Mouse (Mus musculus) heart, postnatal 0 days (tissue): ENCODE measurements around the gene Rspo3. TPM values are rescaled to one million over a fixed set of nuclear protein-coding genes. Genes with fewer than 3 reads are reported as not detected.

Source experiments
- ATAC-seq: fragments of 200-750 bp; cut with Nextera tagmentation; 2 replicates; pipeline ENCODE4 v1.8.0; 2017; ENCODE audit warnings: low read depth, moderate number of reproducible peaks, moderate library complexity; ENCODE audit not compliant: insufficient read depth
- DNase-seq: peaks from one replicate; pipeline ENCODE4 v3.0.0-alpha.2; 2016; ENCODE audit warnings: low spot score
- H3K27ac ChIP-seq: fragments of 300-500 bp; sonication (generic); 2 replicates; pipeline ENCODE4 v1.5.1; 2014; ENCODE audit warnings: low read depth, mild to moderate bottlenecking
- H3K27me3 ChIP-seq: fragments of 300-500 bp; sonication (generic); 2 replicates; pipeline ENCODE4 v1.6.1; 2014; ENCODE audit warnings: low read length, mixed read lengths; ENCODE audit not compliant: control insufficient read depth, insufficient read depth
- H3K36me3 ChIP-seq: fragments of 300-500 bp; sonication (generic); replicated peaks from 2 replicates; pipeline ENCODE4 v1.6.1; 2014; ENCODE audit warnings: low read length, mixed read lengths; ENCODE audit not compliant: control insufficient read depth, insufficient read depth
- H3K4me1 ChIP-seq: fragments of 300-500 bp; sonication (generic); 2 replicates; pipeline ENCODE4 v1.6.1; 2014; ENCODE audit warnings: antibody characterized with exemption; ENCODE audit not compliant: control insufficient read depth, insufficient read depth
- H3K4me2 ChIP-seq: fragments of 300-500 bp; sonication (generic); 2 replicates; pipeline ENCODE4 v1.6.1; 2014; ENCODE audit warnings: low read depth, mild to moderate bottlenecking, low read length, moderate library complexity
- H3K4me3 ChIP-seq: fragments of 300-500 bp; sonication (generic); 2 replicates; pipeline ENCODE4 v1.5.1; 2014; ENCODE audit warnings: low read depth, low read length
- H3K9ac ChIP-seq: fragments of 300-500 bp; sonication (generic); replicated peaks from 2 replicates; pipeline ENCODE4 v1.6.1; 2014; ENCODE audit warnings: low read depth, low read length, mixed read lengths
- H3K9me3 ChIP-seq: fragments of 300-500 bp; sonication (generic); replicated peaks from 2 replicates; pipeline ENCODE4 v1.6.1; 2016; ENCODE audit warnings: low read length; ENCODE audit not compliant: control insufficient read depth
- CTCF ChIP-seq: IDR thresholded peaks from 2 replicates; pipeline ENCODE4 v1.5.1; 2016; ENCODE audit warnings: antibody characterized with exemption, control low read depth, low read depth
- EP300 ChIP-seq: IDR thresholded peaks from 2 replicates; pipeline ENCODE4 v1.6.1; 2016; ENCODE audit warnings: antibody characterized with exemption, low read depth
- whole genome bisulfite sequencing: fragments of 180-500 bp; shearing (Covaris S2); extraction: QIAGEN DNeasy Blood & Tissue Kit; methylation state at CpG from one replicate; pipeline ENCODE4 v1.1.7; 2014; 5-methylcytosine and 5-hydroxymethylcytosine counted together
- polyA plus RNA-seq: library from polyadenylated mRNA; unstranded; fragments of >200 nt; fragmentation: Nextera tagmentation; extraction: Ambion mirVana; gene quantifications from 2 replicates; pipeline ENCODE4 v1.2.1, GENCODE M21; 2015
- total RNA-seq: library from RNA; depleted of rRNA; stranded (reverse); fragments of >200 nt; gene quantifications from 2 replicates; pipeline ENCODE4 v1.2.3, GENCODE M21; 2014; ENCODE audit warnings: low replicate concordance

The Rspo3 gene
- total and polyA plus RNA-seq, 2 experiments from 2014 or later, result 0.15 to 1.1 TPM

DNA sequence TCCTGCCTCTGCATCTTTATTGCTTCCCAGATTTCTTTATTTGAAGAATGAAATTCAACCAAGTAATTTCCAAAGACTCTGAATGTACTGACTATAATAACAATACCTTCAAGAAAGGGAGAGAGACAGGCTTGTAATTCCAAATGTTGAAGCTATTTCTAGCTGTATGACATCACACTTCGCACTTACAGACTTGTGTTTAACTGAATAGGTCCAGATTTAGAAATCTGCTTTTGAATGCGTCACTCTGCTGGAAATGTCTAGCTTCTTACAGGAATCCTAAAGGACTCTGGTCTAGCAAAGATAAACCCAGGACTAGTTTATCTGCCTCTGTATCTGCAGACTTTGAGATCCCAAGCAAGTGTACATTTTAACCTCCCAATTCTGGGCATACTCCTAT, 3.8 kb upstream of the Rspo3 start:
- no peaks in the 10 kb centered on the region for H3K36me3 ChIP-seq
- ATAC-seq (no peak), DNase-seq (no peak)
- TF ChIP-seq EP300, result no peak
- TF ChIP-seq CTCF, result no peak
- H3K4me2 ChIP-seq, result no peak overlapping the region
- H3K27ac ChIP-seq, result no peak overlapping the region
- no peaks in the 10 kb centered on the region for H3K9me3 ChIP-seq
- H3K9ac ChIP-seq, result no peak overlapping the region
- 16% methylated on average over 2 of the region's 2 CpGs for WGBS
- H3K4me3 ChIP-seq, result no peak overlapping the region
- peaks cover 12% of the 10 kb centered on the region for H3K27me3 ChIP-seq
- peaks cover under 1% of the 10 kb centered on the region for H3K4me1 ChIP-seq

DNA sequence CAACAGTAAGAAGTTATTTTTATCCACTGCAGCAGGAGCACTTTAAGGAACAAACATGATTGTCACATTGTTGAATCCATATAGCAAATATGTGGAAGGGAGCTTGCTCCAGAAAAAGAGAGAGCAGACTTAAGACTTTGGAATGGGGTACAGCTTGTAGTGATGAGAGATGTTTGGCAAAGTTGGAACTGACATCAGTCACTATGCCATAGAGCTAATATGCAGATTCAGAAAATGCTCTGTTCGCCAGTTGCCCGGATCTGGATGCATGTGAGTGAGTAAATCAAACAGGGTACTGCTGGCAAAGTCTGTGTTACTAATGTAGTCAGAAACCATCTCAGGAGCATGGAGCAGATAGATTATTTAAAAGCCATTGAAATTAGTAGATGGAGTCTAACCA, 3.1 kb upstream of the Rspo3 start:
- Histone ChIP-seq H3K9me3 (no peaks in the 10 kb centered on the region), H3K9ac (no peak overlapping the region), H3K36me3 (no peaks in the 10 kb centered on the region), H3K4me2 (no peak overlapping the region), H3K4me3 (no peak overlapping the region), H3K4me1 (peaks cover 6% of the 10 kb centered on the region), H3K27me3 (peaks cover 19% of the 10 kb centered on the region), H3K27ac (no peak overlapping the region)
- DNase-seq (no peak), ATAC-seq (no peak)
- no peak for TF ChIP-seq EP300
- TF ChIP-seq CTCF, result no peak
- WGBS, result 38% methylated on average over 2 of the region's 2 CpGs

DNA sequence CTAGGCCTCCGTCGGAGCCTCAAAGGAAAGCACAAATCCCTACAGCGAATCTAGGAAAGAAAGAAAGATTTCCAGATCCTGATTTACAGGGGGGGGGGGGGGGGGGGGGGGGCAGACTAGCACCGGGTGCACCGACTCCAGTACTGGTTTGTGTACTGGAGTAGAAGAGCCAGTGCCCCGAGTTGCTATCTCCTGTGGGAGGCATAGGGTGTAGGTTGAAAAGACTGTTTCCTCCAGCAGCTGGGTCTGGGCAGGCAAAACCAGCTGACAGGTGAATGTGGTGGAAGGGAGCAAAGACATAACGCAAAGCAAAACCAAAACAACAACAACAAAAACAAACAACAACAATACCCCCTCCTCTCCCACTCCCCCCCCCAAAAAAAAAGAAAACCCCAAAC, 838 bp downstream of the Rspo3 start:
- TF ChIP-seq EP300 (no peak), CTCF (no peak)
- H3K27me3 ChIP-seq, result peaks cover 28% of the 10 kb centered on the region
- no peak for ATAC-seq
- H3K36me3 ChIP-seq, result no peaks in the 10 kb centered on the region
- H3K4me1 ChIP-seq, result peaks cover 11% of the 10 kb centered on the region
- WGBS, result under 1% methylated on average over 7 of the region's 7 CpGs
- H3K27ac ChIP-seq, result no peak overlapping the region
- H3K4me2 ChIP-seq, result peak overlapping the region; percentile 86
- peak overlapping the region; percentile 59 for H3K4me3 ChIP-seq
- DNase-seq, result no peak
- H3K9me3 ChIP-seq, result no peaks in the 10 kb centered on the region
- H3K9ac ChIP-seq, result no peak overlapping the region

DNA sequence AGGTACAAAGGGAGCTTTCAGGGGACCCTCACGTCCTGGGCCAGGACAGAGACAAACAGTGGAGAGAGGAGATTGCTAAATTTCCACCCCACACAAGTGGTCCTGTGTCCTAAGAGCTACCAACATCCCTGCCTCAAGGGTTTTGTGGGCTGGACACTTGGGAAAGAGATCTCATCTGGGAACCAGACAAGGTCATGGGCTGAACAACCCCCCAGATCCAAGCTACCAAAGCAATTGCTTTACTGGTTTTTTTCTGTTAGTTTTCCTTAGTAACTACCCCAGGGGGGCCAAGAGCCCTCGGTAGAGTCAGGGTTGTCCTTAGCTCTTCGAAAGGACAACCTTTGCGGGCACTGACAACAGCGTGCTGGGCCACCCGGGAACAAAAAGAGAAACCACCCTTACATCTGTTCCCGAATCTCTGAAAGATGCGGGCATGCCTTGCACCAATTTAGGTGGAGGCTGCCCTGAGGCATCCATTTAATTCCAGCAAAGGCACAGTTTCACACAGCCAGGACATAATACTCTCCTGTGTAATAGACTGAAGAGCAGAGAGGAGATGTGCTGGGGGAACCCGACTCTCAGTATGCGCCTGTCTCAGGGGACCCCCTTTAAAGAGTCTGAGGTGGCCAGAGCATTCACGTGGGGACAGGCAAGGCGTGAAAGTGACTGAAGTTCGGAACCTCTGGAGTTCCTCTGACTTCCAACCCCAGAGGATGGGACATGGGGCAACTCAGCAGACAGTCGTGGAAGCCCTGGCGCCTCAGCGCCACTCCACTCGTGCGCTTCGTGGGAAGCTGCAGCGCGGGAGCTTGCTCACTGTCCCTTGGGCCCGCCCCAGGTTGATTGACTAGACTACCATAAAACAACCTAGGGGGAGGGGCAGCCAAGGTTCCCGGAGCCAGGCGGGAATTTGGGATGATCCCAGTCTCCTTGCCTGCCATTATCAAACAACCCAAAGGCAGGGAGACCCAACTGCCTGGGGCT, 1.5 kb downstream of the Rspo3 start:
- H3K4me1 ChIP-seq, result peaks cover 11% of the 10 kb centered on the region
- ATAC-seq, result no peak
- peak overlapping the region; percentile 86 for H3K4me2 ChIP-seq
- no peak overlapping the region for H3K27ac ChIP-seq
- H3K4me3 ChIP-seq, result peak overlapping the region; percentile 59
- H3K36me3 ChIP-seq, result no peaks in the 10 kb centered on the region
- TF ChIP-seq CTCF (no peak), EP300 (no peak)
- H3K9ac ChIP-seq, result no peak overlapping the region
- no peak for DNase-seq
- H3K9me3 ChIP-seq, result no peaks in the 10 kb centered on the region
- peaks cover 28% of the 10 kb centered on the region for H3K27me3 ChIP-seq
- WGBS, result 1% methylated on average over 24 of the region's 24 CpGs

DNA sequence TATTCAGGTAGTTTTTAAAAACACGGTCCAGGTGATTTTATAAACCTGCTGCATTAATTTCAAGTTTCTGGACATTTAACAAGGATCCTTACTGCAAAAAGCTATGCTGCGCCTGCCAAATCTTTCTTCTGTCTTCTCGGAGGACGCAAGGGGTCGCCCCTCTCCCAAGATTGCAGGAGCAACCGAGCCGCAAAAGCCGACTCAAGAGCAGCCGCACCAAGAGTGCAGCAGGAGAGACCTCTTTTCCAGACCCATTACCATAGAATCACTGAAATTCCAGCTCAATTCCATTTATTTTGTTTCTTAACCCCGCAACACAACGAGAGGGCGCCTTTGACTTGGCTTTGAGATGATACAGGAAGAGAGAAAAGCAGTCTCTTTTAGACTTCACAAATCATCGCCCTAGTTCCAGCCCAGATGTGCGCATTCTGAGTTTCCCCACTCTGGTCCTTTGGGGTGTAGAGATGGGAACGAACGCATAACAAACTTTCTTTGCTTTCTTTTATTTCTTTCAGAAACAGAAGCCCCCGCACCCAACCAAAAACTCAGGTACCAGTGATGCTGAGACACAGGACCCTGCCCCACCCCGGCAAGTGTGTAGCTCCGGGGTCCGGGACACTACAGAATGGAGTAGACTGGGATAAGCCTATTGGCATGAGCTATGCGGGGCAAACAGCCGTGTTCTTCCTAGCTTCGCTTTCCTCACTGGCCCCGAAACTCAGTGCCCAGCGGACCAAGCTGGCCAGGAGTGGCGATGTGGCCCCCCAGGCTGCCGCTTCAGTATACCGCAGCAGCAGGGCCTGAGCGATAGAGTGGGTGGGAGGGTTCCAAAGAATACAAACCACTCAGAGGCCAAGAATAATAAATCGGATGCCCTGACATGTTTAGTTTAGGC, 2.6 kb downstream of the Rspo3 start:
- Histone ChIP-seq H3K36me3 (no peaks in the 10 kb centered on the region), H3K9ac (0 out of 2 replicates have a peak overlapping the region, but pooled peaks have one; percentile 19), H3K9me3 (no peaks in the 10 kb centered on the region), H3K4me1 (peaks cover 11% of the 10 kb centered on the region; the same call in 1 of the 2 replicates), H3K27ac (no peak overlapping the region), H3K4me2 (peak overlapping the region; percentile 86), H3K4me3 (peak overlapping the region; percentile 59), H3K27me3 (peaks cover 28% of the 10 kb centered on the region)
- DNase-seq, result peak; percentile 70
- ATAC-seq, result peak; percentile 42; the same call in 1 of the 2 replicates
- 1% methylated on average over 30 of the region's 30 CpGs for WGBS
- TF ChIP-seq EP300 (no peak), CTCF (peak; percentile 82)
